Mouse (Mus musculus) ES-E14 (cell line): Measurements from ENCODE around the gene Jph4. TPM values are rescaled to one million over a fixed set of nuclear protein-coding genes. Genes with fewer than 3 reads are reported as not detected.

ENCODE experiments used
- DNase-seq: peaks from one replicate; pipeline ENCODE4 v3.0.0-alpha.2; 2013; ENCODE audit warnings: low read depth, low spot score
- H3K27ac ChIP-seq: 2 replicates; pipeline ENCODE4 v1.5.1; 2012; ENCODE audit warnings: low read depth, mild to moderate bottlenecking, low read length, moderate library complexity, mixed read lengths; ENCODE audit not compliant: poor library complexity, insufficient read depth, severe bottlenecking
- H3K36me3 ChIP-seq: 2 replicates; pipeline ENCODE4 v1.6.1; 2012; ENCODE audit warnings: mild to moderate bottlenecking, low read length, moderate library complexity, mixed read lengths; ENCODE audit not compliant: control insufficient read depth, poor library complexity, insufficient read depth, severe bottlenecking
- H3K4me1 ChIP-seq, 2 experiments: fragments of 150-350 bp in 1 of 2; sonication (generic) in 1 of 2; 2 replicates each; pipeline ENCODE4 v1.6.1; 2012; ENCODE audit warnings: low read length in 2 of 2, mild to moderate bottlenecking in 1 of 2, mixed read lengths in 1 of 2; ENCODE audit not compliant: control insufficient read depth in 2 of 2, insufficient read depth in 2 of 2, poor library complexity in 1 of 2
- H3K4me3 ChIP-seq, 2 experiments: fragments of 150-350 bp in 1 of 2; sonication (generic) in 1 of 2; 2 replicates each; pipeline ENCODE4 v1.5.1; 2012; ENCODE audit warnings: low read length in 2 of 2, low read depth in 1 of 2, mild to moderate bottlenecking in 1 of 2, mixed read lengths in 1 of 2; ENCODE audit not compliant: insufficient read depth in 1 of 2, poor library complexity in 1 of 2, severe bottlenecking in 1 of 2
- H3K9ac ChIP-seq: 2 replicates; pipeline ENCODE4 v1.6.1; 2012; ENCODE audit warnings: low read depth, mild to moderate bottlenecking, low read length, mixed read lengths; ENCODE audit not compliant: poor library complexity, insufficient read depth, severe bottlenecking
- H3K9me3 ChIP-seq: fragments of 150-350 bp; sonication (generic); 2 replicates; pipeline ENCODE4 v1.6.1; 2012; ENCODE audit warnings: low read depth, mild to moderate bottlenecking, low read length; ENCODE audit not compliant: control insufficient read depth, insufficient read depth
- CHD2 ChIP-seq: IDR thresholded peaks from 2 replicates; pipeline ENCODE4 v1.6.1; 2014; ENCODE audit warnings: mild to moderate bottlenecking, low read depth, low read length, inconsistent platforms
- HCFC1 ChIP-seq: IDR thresholded peaks from 2 replicates; pipeline ENCODE4 v1.6.1; 2012; ENCODE audit warnings: low read length, inconsistent platforms, borderline replicate concordance; ENCODE audit not compliant: insufficient read depth
- MAFK ChIP-seq: IDR thresholded peaks from 2 replicates; pipeline ENCODE4 v1.6.1; 2014; ENCODE audit warnings: mild to moderate bottlenecking, low read depth, low read length, inconsistent platforms; ENCODE audit not compliant: insufficient read depth
- ZC3H11A ChIP-seq: IDR thresholded peaks from 2 replicates; pipeline ENCODE4 v1.6.1; 2012; ENCODE audit warnings: low read depth, mild to moderate bottlenecking, inconsistent platforms, low read length, borderline replicate concordance
- ZNF384 ChIP-seq: IDR thresholded peaks from 2 replicates; pipeline ENCODE4 v1.6.1; 2012; ENCODE audit warnings: low read depth, low read length, inconsistent platforms
- in situ Hi-C, 2 experiments: fragments of 600-800 bp; cut with MboI; formaldehyde crosslinking; loops; one replicate each; pipeline ENCODE4 v1.15.1; 2025; ENCODE audit warnings: low sequenced_read_pairs in 2 of 2, inconsistent platforms in 1 of 2; ENCODE audit not compliant: unreplicated experiment in 2 of 2
- total RNA-seq: library from RNA; depleted of rRNA; stranded (reverse); fragments of 300-350 nt; gene quantifications from 2 replicates; pipeline ENCODE4 v1.2.3, GENCODE M21; 2012

The Jph4 gene
- total RNA-seq, 1 experiment, result 1.7 TPM

GRCm38 (mm10) chr14:55064481-55065370 is 52.0 kb downstream of the Jph4 start:
- peaks cover under 1 to 26% of the 10 kb centered on the region in 2 experiments; a peak in 3 of 4 replicates for H3K4me1 ChIP-seq
- peaks cover 45% of the 10 kb centered on the region for H3K36me3 ChIP-seq
- peak overlapping the region; percentile 37 for H3K9ac ChIP-seq
- no peak for TF ChIP-seq ZNF384
- TF ChIP-seq CHD2, result no peak
- no peak for TF ChIP-seq HCFC1
- no peak for TF ChIP-seq MAFK
- no peak for TF ChIP-seq ZC3H11A
- DNase-seq, result no peak
- H3K9me3 ChIP-seq, result no peaks in the 10 kb centered on the region
- in situ Hi-C loops, result no loop called here
- peak overlapping the region; percentile 31 to 53 for H3K4me3 ChIP-seq
- H3K27ac ChIP-seq, result 0 out of 2 replicates have a peak overlapping the region, but pooled peaks have one; percentile 6

- Histone ChIP-seq H3K4me3 (peak overlapping the region in 1 of 2 experiments; percentile 53; a peak in 1 of 4 replicates), H3K36me3 (peaks cover 37% of the 10 kb centered on the region), H3K27ac (no peak overlapping the region), H3K4me1 (peaks cover 6 to 31% of the 10 kb centered on the region in 2 experiments; a peak in 3 of 4 replicates), H3K9me3 (no peaks in the 10 kb centered on the region), H3K9ac (no peak overlapping the region)
- in situ Hi-C loops, result no loop called here
- DNase-seq, result no peak
- TF ChIP-seq CHD2 (no peak), HCFC1 (no peak), MAFK (no peak), ZC3H11A (no peak), ZNF384 (no peak)
Observed at GRCm38 (mm10) chr14:55063581-55064381, 53.0 kb downstream of the Jph4 start.

DNA sequence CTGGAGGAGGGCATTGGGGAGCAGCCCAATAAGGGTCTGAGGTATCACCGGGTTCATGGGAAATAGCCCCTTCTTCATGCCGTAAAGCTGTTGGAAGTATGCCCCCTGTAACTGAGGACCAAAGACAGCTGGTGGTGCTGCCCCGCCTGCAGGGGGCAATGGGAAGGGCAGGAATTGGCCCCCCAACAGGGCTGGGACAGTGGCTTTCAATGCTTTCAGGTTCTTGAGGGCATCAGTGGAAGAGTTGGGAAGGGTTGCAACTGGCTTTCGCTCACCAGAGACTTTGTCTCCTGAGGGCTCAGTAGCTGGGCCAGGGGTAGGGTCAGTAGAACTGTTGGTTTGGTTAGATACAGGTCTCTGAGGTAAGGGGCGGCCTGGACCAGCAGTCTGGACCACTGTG is 53.6 kb downstream of the Jph4 start:
- in situ Hi-C loops, result no loop called here
- Histone ChIP-seq H3K9ac (no peak overlapping the region), H3K4me1 (peaks cover 7 to 32% of the 10 kb centered on the region in 2 experiments; a peak in 3 of 4 replicates), H3K9me3 (no peaks in the 10 kb centered on the region), H3K4me3 (peak overlapping the region in 1 of 2 experiments; percentile 21; a peak in 1 of 4 replicates), H3K27ac (no peak overlapping the region), H3K36me3 (peaks cover 31% of the 10 kb centered on the region)
- TF ChIP-seq ZNF384 (no peak), HCFC1 (no peak), CHD2 (no peak), ZC3H11A (no peak), MAFK (no peak)
- DNase-seq, result no peak

- Histone ChIP-seq H3K9ac (no peak overlapping the region), H3K4me1 (peaks cover 7 to 32% of the 10 kb centered on the region in 2 experiments; a peak in 3 of 4 replicates), H3K9me3 (no peaks in the 10 kb centered on the region), H3K27ac (no peak overlapping the region), H3K4me3 (peak overlapping the region; percentile 21 to 27; a peak in 2 of 4 replicates), H3K36me3 (peaks cover 27% of the 10 kb centered on the region)
- in situ Hi-C loops, result no loop called here
- no peak for DNase-seq
- TF ChIP-seq MAFK (no peak), ZNF384 (no peak), HCFC1 (no peak), ZC3H11A (no peak), CHD2 (no peak)
Observed at GRCm38 (mm10) chr14:55062626-55063025, 54.1 kb downstream of the Jph4 start.
